Mouse (Mus musculus) induced T-regulatory cell, adult 2 months (primary cell): ENCODE measurements around the gene Hist1h2be.
"Not testable (repeated sequence)": the region's sequence is repeated elsewhere in the genome, so short reads cannot be mapped to it uniquely, and the experiment has no call there.

Source experiments
- DNase-seq: peaks from one replicate; pipeline ENCODE4 v3.0.0-alpha.2; 2012; ENCODE audit warnings: low read depth

Hist1h2be gene

GRCm38 (mm10) chr13:23573034-23573897 lies 47.7 kb downstream of the Hist1h2be start:
- DNase-seq: peak; percentile 58

DNA sequence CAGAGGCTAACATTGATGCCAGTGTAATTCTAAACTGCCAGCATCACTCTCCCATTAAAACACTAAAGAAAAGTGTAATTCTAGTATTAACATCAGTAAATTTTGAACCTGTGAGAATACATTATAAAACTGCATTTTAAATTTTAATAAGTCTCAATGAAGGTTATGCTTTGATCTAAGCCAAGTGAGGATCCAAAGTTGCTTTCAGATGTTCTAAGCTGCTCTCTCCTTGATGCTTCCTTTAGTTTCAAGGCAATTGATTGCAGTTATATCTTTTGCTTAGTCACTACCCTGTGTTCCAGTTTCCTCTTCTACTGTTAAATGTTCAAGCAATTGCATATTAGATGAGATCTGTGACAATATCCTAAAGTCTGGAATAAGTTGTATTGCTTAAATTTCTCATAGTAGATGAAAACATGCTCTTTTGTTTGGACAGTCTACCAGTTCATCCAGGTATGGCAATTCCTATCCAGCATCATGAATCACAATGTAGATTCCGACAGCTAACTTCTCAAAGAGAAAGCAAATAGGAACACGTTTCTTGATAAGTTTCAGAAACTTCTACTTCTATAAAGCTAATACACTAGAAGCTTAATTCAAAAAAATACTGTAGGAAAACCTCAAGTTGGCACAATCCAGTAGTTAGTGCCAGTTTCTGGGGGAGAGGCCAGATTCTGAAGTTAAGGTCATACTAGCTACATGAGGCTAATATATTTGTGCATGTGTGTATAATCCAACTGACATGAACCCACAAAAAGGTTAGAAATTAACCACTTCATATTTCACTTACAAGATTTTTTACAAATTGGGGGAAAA lies 48.5 kb downstream of the Hist1h2be start:
- peak; percentile 58 for DNase-seq

DNA sequence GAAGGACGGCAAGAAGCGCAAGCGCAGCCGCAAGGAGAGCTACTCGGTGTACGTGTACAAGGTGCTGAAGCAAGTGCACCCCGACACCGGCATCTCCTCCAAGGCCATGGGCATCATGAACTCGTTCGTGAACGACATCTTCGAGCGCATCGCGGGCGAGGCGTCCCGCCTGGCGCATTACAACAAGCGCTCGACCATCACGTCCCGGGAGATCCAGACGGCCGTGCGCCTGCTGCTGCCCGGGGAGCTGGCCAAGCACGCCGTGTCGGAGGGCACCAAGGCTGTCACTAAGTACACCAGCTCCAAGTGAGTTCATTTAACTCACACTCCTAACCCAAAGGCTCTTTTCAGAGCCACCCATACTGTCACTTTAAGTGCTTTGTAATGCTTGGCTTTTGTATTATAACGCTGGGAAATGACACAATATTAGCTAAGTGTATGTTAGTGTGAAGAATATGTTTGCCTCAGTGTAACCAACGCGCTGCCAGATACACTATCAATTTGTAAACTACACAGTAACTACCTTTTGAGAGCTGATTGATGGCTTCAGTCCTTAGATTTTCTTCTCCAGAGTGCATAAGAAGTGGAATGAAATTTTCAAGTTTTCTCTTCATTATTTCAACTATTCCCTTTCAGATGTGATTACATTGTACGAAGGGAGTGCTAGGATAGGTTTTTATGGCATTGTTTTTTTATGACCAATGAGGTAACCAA lies 49.3 kb downstream of the Hist1h2be start:
- DNase-seq: peak; percentile 74

DNA sequence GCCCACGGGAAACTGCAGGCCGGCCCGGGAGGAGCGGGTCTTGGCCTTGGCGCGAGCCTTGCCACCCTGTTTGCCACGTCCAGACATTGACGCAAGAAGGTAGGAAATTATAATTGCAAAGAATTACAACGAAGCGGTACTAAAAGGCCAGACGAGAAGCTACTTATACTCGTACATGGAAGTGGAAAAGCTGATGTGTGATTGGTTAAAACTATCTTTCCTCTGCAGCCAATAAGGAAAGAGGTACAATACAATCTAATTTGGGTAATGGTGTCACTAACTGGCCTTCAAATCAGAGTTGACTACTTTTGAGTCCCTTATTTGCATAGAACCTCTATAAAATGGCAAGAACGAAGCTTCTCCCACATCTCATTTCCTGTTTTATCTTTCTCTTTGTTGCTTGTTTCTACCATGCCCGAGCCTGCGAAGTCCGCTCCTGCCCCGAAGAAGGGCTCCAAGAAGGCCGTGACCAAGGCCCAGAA lies 49.9 kb downstream of the Hist1h2be start, which contains the start of the genes Hist1h2ae and Hist1h2bg:
Gene Hist1h2ae, minus strand, starts transcription at position 199 of the 482 bp plus-strand sequence.
Gene Hist1h2bg, plus strand, starts transcription at position 375 of the 482 bp plus-strand sequence.
- DNase-seq: peak; percentile 94

DNA sequence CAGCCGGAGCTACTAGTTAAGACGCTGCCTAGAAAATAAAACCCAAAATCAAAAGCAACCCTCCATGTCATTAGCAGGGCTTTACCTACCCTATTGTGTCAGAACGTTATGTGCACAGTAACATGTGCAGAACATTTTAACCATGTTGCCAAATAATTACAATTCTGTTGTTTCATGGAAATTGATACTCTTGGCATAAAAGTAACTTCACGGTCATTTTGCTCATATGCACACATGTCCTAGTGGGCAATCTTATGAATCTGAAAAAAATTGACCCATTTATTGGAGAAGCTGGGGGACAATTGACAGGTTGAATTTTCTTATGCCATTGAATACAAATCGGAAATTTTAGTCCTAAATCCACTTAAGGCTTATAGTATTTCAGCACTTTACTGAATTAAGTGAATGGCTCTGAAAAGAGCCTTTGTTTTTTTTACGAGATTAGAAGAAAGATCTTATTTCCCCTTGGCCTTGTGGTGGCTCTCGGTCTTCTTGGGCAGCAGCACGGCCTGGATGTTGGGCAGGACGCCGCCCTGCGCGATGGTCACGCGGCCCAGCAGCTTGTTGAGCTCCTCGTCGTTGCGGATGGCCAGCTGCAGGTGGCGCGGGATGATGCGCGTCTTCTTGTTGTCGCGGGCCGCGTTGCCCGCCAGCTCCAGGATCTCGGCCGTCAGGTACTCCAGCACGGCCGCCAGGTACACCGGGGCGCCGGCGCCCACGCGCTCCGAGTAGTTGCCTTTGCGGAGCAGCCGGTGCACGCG lies 50.5 kb downstream of the Hist1h2be start:
- DNase-seq: peak; percentile 66

DNA sequence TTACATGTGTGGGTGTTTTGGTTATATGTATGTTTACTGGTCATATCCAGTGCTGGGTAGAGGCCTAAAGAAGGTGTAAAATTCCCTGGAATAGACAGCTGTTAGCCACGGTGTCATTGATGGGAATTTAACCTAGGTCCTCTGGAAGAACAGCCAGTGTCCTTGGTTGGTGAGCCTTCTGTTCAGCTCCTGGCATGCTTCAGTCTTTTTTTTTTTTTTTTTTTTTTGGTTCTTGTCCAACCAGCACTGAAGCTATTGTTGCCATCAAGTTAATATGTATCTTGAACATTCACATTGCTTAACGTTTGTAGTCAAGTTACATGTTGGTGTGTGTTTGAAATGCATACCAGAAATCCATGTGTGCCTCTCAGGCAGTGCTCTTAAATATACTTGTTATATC lies 56.4 kb downstream of the Hist1h2be start:
- DNase-seq: no peak

DNA sequence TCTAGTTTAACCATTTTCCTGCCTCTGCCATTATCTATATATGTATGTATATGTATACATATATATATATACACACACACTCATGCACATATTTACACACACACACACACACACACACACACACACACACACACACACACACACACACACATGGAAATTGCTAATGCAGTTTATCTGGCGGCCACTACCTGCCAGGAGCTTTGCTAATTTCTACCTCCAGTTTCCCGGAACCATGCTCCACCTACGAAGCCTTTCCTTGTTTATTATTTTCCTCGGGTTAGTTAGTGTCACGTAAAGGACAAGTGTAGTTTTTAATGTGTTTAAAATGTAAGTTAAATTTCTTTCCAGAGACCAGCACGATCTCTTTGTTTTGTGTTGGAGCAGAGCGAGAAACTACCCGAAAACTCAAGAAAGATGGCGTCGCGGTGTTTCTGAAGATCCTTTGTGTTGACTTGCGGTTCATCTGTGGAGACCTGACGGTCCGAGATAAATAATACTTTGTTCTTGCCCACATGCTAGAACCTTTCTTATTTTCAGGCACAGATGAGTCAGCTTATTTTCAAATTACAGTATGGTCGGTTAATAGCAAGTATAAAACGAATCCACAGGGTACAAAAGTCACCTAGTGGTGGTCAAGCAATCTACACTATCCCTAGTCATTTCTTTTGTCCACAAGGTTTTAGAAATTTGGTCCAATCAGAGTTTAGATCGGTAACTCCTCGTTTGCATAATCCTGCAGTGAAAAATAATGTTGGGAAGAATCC lies 58.0 kb downstream of the Hist1h2be start:
- peak; percentile 81 for DNase-seq

- DNase-seq: peak; percentile 97
These were observed 58.9 kb downstream of the Hist1h2be start, which contains the start of gene Hist1h3e for GRCm38 (mm10) chr13:23561883-23562659. Hist1h3e (minus strand) TSS chr13:23562369.

- DNase-seq: not testable (repeated sequence)
These were observed 59.4 kb downstream of the Hist1h2be start for GRCm38 (mm10) chr13:23561531-23561882.

- not testable (repeated sequence) for DNase-seq
These were observed 60.2 kb downstream of the Hist1h2be start for GRCm38 (mm10) chr13:23560699-23561098.

DNA sequence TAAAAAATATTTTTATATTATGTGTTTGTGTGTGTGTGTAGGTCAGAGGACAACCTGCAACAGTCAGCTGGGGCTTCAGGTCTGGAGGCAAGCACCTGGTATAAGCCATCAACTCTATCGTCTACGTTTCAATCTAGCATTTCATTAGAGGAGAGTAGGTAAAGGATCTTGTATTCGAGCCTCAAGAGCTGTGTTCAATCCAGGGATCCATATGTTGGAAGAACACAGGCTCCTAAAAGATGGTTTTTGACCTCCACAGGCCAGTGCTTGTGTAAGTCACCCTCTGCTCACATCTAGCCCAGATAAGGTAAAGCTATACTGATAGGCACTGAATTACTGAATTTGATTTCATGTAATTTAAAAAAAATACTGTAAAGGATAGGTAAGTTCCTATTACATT lies 64.0 kb downstream of the Hist1h2be start:
- DNase-seq: no peak

DNA sequence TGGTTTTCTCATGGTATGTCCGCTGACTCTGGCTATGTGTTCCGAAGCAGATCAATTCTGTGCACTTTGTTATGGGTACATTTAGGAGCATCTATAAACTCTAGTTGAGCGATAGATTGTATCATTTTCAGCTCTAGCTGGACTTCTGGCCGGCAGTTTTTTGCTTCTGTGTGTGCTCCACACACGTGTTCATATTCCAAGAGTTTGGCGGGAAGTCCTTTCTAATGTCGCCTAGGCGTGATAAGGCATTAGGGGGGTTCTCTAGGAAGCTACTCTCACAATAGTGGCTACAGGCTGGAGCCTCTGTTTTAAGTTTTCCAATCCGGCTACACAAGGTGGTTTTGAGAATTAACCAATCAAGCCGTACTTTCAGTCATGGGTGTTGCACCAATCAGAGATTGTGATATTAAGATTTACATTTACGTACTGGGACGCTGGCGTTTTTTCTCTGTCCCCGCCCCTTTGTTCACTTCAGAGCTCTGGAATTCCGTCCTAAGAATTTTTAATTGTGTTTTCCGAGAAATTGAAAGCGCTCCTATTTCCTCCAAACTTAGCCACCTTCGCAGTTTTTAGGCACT lies 65.0 kb downstream of the Hist1h2be start:
- DNase-seq: peak; percentile 91

DNA sequence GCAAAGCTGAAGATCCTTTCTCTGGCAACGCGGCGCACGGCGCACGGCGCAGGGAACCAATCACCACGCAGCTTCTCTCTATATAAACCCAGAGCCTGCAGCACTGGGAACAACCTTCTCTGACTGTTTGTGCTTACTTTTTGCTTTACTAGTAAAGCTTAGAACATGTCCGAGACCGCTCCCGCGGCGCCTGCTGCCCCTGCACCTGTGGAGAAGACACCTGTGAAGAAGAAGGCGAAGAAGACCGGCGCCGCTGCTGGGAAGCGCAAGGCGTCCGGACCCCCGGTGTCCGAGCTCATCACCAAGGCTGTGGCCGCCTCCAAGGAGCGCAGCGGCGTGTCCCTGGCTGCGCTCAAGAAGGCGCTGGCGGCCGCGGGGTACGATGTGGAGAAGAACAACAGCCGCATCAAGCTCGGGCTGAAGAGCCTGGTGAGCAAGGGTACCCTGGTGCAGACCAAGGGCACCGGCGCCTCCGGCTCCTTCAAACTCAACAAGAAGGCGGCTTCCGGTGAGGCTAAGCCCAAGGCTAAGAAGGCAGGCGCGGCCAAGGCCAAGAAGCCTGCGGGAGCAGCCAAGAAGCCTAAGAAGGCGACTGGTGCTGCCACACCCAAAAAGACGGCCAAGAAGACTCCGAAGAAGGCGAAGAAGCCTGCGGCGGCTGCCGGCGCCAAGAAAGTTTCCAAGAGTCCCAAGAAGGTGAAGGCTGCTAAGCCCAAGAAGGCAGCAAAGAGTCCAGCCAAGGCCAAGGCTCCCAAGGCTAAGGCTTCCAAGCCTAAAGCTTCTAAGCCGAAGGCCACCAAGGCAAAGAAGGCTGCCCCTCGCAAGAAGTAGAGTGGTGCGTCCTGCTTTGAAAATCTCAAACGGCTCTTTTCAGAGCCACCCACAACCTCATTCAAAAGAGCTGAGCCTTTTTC lies 65.7 kb downstream of the Hist1h2be start:
- peak; percentile 88 for DNase-seq

- no peak for DNase-seq
These were observed 66.5 kb downstream of the Hist1h2be start for GRCm38 (mm10) chr13:23554393-23554792.

DNA sequence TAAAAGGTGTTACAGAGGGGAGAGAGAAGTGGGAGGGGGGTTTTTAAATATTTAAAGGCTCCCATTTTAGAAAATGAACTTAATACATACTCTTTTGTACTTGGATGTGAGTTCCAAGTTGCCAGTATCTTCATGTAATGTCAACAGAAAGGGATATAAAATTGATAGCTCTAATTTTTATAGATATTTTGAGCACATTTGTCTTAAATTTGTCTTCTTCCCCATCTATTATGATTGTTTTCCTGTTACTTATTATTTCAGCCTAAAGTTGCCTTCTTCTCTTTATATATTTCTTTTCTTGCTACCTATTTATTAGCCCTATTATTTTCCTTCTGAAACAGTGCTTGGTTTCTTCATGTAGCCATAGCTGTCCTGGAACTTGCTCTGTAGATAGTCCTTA lies 68.0 kb downstream of the Hist1h2be start, which contains the start of gene Hist1h1d:
Gene Hist1h1d, plus strand, starts transcription at position 301 of the 400 bp plus-strand sequence.
- DNase-seq: no peak

GRCm38 (mm10) chr13:23551931-23552914 lies 68.7 kb downstream of the Hist1h2be start:
- peak; percentile 41 for DNase-seq
